Mouse (Mus musculus) liver, adult 2 months (tissue): ENCODE data around the gene Mnd1. TPM values are rescaled to one million over a fixed set of nuclear protein-coding genes. Genes with fewer than 3 reads are reported as not detected.

Source experiments
- DNase-seq: peaks from one replicate; pipeline ENCODE4 v3.0.0-alpha.2; 2011; ENCODE audit warnings: low read depth, low spot score; ENCODE audit errors: extremely low read depth
- H3K27ac ChIP-seq: fragments of 200-500 bp; replicated peaks from 2 replicates; pipeline ENCODE4 v1.5.1; 2012; ENCODE audit warnings: low read depth, mild to moderate bottlenecking, control low read depth, inconsistent platforms, low read length; ENCODE audit not compliant: insufficient read depth
- H3K27me3 ChIP-seq: fragments of 200-500 bp; 2 replicates; pipeline ENCODE4 v1.6.1; 2012; ENCODE audit warnings: mild to moderate bottlenecking, moderate library complexity, low read length, inconsistent platforms; ENCODE audit not compliant: control insufficient read depth, insufficient read depth
- H3K36me3 ChIP-seq: fragments of 200-500 bp; 2 replicates; pipeline ENCODE4 v1.6.1; 2012; ENCODE audit warnings: low read length, inconsistent platforms; ENCODE audit not compliant: control insufficient read depth, insufficient read depth
- H3K4me1 ChIP-seq: fragments of 200-500 bp; 2 replicates; pipeline ENCODE4 v1.6.1; 2011; ENCODE audit warnings: low read length; ENCODE audit not compliant: control insufficient read depth, insufficient read depth
- H3K4me3 ChIP-seq: fragments of 200-500 bp; 2 replicates; pipeline ENCODE4 v1.5.1; 2011; ENCODE audit warnings: low read depth, mild to moderate bottlenecking, control low read depth, low read length, moderate library complexity; ENCODE audit not compliant: insufficient read depth
- H3K79me2 ChIP-seq: fragments of 200-500 bp; 2 replicates; pipeline ENCODE4 v1.6.1; 2012; ENCODE audit warnings: inconsistent platforms, mild to moderate bottlenecking, low read length, moderate library complexity; ENCODE audit not compliant: control insufficient read depth, insufficient read depth
- H3K9ac ChIP-seq: fragments of 200-500 bp; 2 replicates; pipeline ENCODE4 v1.6.1; 2012; ENCODE audit warnings: low read depth, mild to moderate bottlenecking, control low read depth, inconsistent platforms, low read length
- CTCF ChIP-seq: fragments of 200-500 bp; IDR thresholded peaks from 2 replicates; pipeline ENCODE4 v1.5.1; 2011; ENCODE audit warnings: low read depth, low read length, control low read depth
- POLR2A ChIP-seq: fragments of 200-500 bp; IDR thresholded peaks from 2 replicates; pipeline ENCODE4 v1.6.1; 2011; ENCODE audit warnings: low read length, control low read depth; ENCODE audit not compliant: insufficient read depth; ENCODE audit errors: extremely low read depth
- WGBS: fragments of 180-500 bp; shearing (Covaris S2); methylation state at CpG from one replicate; pipeline ENCODE4 v1.1.7; 2018; 5-methylcytosine and 5-hydroxymethylcytosine counted together
- polyA plus RNA-seq: library from polyadenylated mRNA; depleted of rRNA; stranded (reverse); fragments of >200 nt; gene quantifications from 2 replicates; pipeline ENCODE4 v1.2.3, GENCODE M21; 2012
- total RNA-seq: library from RNA; depleted of rRNA; stranded (reverse); fragments of >200 nt; gene quantifications from 2 replicates; pipeline ENCODE4 v1.2.3, GENCODE M21; 2014

Gene Mnd1
- total and polyA plus RNA-seq, 2 experiments: 0.84 to 7.5 TPM

GRCm38 (mm10) chr3:84125704-84126289 lies 29.8 kb downstream of the Mnd1 start:
- H3K9ac ChIP-seq: no peak overlapping the region
- no peaks in the 10 kb centered on the region for H3K36me3 ChIP-seq
- no peak overlapping the region for H3K4me3 ChIP-seq
- peaks cover 2% of the 10 kb centered on the region; the same call in 1 of the 2 replicates for H3K4me1 ChIP-seq
- no peak overlapping the region for H3K27ac ChIP-seq
- DNase-seq: no peak
- no peaks in the 10 kb centered on the region for H3K79me2 ChIP-seq
- WGBS: 79% methylated on average over 6 of the region's 6 CpGs
- TF ChIP-seq POLR2A: no peak
- no peak for TF ChIP-seq CTCF
- H3K27me3 ChIP-seq: no peaks in the 10 kb centered on the region

- Histone ChIP-seq H3K36me3 (no peaks in the 10 kb centered on the region), H3K79me2 (no peaks in the 10 kb centered on the region), H3K27me3 (no peaks in the 10 kb centered on the region), H3K9ac (no peak overlapping the region), H3K27ac (no peak overlapping the region), H3K4me1 (no peaks in the 10 kb centered on the region), H3K4me3 (no peak overlapping the region)
- no peak for TF ChIP-seq POLR2A
- peak; percentile 63; the same call in 1 of the 2 replicates for TF ChIP-seq CTCF
- WGBS: 77% methylated on average over 3 of the region's 3 CpGs
- peak; percentile 36 for DNase-seq
These were observed 32.1 kb downstream of the Mnd1 start for GRCm38 (mm10) chr3:84123461-84123860.

- 59% methylated on average over 7 of the region's 7 CpGs for WGBS
- no peak for DNase-seq
- no peaks in the 10 kb centered on the region for H3K36me3 ChIP-seq
- TF ChIP-seq POLR2A (no peak), CTCF (no peak)
- no peaks in the 10 kb centered on the region for H3K4me1 ChIP-seq
- no peaks in the 10 kb centered on the region for H3K79me2 ChIP-seq
- H3K9ac ChIP-seq: no peak overlapping the region
- H3K27me3 ChIP-seq: no peaks in the 10 kb centered on the region
- H3K27ac ChIP-seq: no peak overlapping the region
- H3K4me3 ChIP-seq: no peak overlapping the region
These were observed 36.9 kb downstream of the Mnd1 start for GRCm38 (mm10) chr3:84118718-84119117.

GRCm38 (mm10) chr3:84118178-84118577 lies 37.4 kb downstream of the Mnd1 start:
- H3K4me1 ChIP-seq: no peaks in the 10 kb centered on the region
- no peak for DNase-seq
- no peaks in the 10 kb centered on the region for H3K36me3 ChIP-seq
- no peak overlapping the region for H3K9ac ChIP-seq
- no peak overlapping the region for H3K4me3 ChIP-seq
- H3K27me3 ChIP-seq: no peaks in the 10 kb centered on the region
- H3K27ac ChIP-seq: no peak overlapping the region
- H3K79me2 ChIP-seq: no peaks in the 10 kb centered on the region
- 85% methylated on average over 7 of the region's 7 CpGs for WGBS
- TF ChIP-seq CTCF (no peak), POLR2A (no peak)

- no peaks in the 10 kb centered on the region for H3K79me2 ChIP-seq
- no peak overlapping the region for H3K9ac ChIP-seq
- 91% methylated on average over 2 of the region's 2 CpGs for WGBS
- H3K4me3 ChIP-seq: no peak overlapping the region
- H3K4me1 ChIP-seq: peaks cover 7% of the 10 kb centered on the region
- H3K27ac ChIP-seq: no peak overlapping the region
- no peak for DNase-seq
- H3K27me3 ChIP-seq: no peaks in the 10 kb centered on the region
- TF ChIP-seq POLR2A: no peak
- no peak for TF ChIP-seq CTCF
- no peaks in the 10 kb centered on the region for H3K36me3 ChIP-seq
These were observed 47.0 kb downstream of the Mnd1 start for GRCm38 (mm10) chr3:84108614-84109013.

GRCm38 (mm10) chr3:84106106-84106505 lies 49.5 kb downstream of the Mnd1 start:
- Histone ChIP-seq H3K27ac (no peak overlapping the region; the same call in 1 of the 2 replicates), H3K36me3 (no peaks in the 10 kb centered on the region), H3K79me2 (no peaks in the 10 kb centered on the region), H3K4me1 (peaks cover 7% of the 10 kb centered on the region), H3K9ac (no peak overlapping the region), H3K4me3 (no peak overlapping the region), H3K27me3 (no peaks in the 10 kb centered on the region)
- 24% methylated on average over 2 of the region's 2 CpGs for WGBS
- peak; percentile 83 for DNase-seq
- TF ChIP-seq POLR2A (no peak), CTCF (no peak)
